Mouse (Mus musculus) C2C12 (cell line): ENCODE measurements around the gene Saal1. TPM values are rescaled to one million over a fixed set of nuclear protein-coding genes. Genes with fewer than 3 reads are reported as not detected.

Source experiments
- H3K27me3 ChIP-seq: one replicate; pipeline ENCODE4 v1.6.1; 2011; ENCODE audit not compliant: control insufficient read depth, insufficient read depth, insufficient read length
- H3K36me3 ChIP-seq: one replicate; pipeline ENCODE4 v1.6.1; 2011; ENCODE audit not compliant: control insufficient read depth, insufficient read depth
- H3K4me3 ChIP-seq: one replicate; pipeline ENCODE4 v1.5.1; 2011; ENCODE audit warnings: mild to moderate bottlenecking, control low read depth; ENCODE audit not compliant: poor library complexity, insufficient read depth, severe bottlenecking
- H3K79me2 ChIP-seq: one replicate; pipeline ENCODE4 v1.6.1; 2011; ENCODE audit not compliant: control insufficient read depth, insufficient read depth
- H3K79me3 ChIP-seq: one replicate; pipeline ENCODE4 v1.6.1; 2011; ENCODE audit warnings: low read depth, control low read depth
- H3ac ChIP-seq: one replicate; pipeline ENCODE3; 2011; ENCODE audit warnings: low read depth; ENCODE audit not compliant: control insufficient read depth, insufficient read length
- CEBPB ChIP-seq: IDR thresholded peaks from one replicate; pipeline ENCODE4 v1.6.1; 2011; ENCODE audit warnings: low read depth, mild to moderate bottlenecking, control low read depth, moderate library complexity
- CTCF ChIP-seq: IDR thresholded peaks from one replicate; pipeline ENCODE4 v1.5.1; 2011; ENCODE audit not compliant: control insufficient read depth, insufficient read depth, insufficient read length
- FOSL1 ChIP-seq: IDR thresholded peaks from one replicate; pipeline ENCODE4 v1.8.0; 2011; ENCODE audit warnings: mild to moderate bottlenecking, low read length; ENCODE audit not compliant: poor library complexity, insufficient read depth, severe bottlenecking
- MAX ChIP-seq: IDR thresholded peaks from one replicate; pipeline ENCODE4 v1.6.1; 2011; ENCODE audit warnings: mild to moderate bottlenecking, control low read depth
- MYOD1 ChIP-seq: IDR thresholded peaks from one replicate; pipeline ENCODE4 v1.6.1; 2011; ENCODE audit warnings: low read depth; ENCODE audit not compliant: control insufficient read depth, insufficient read length
- MYOG ChIP-seq: IDR thresholded peaks from one replicate; pipeline ENCODE4 v1.6.1; 2011; ENCODE audit not compliant: control insufficient read depth, insufficient read length; ENCODE audit errors: extremely low read depth
- USF1 ChIP-seq: IDR thresholded peaks from one replicate; pipeline ENCODE4 v1.6.1; 2011; ENCODE audit warnings: low read depth, mild to moderate bottlenecking, control low read depth, moderate library complexity
- polyA plus RNA-seq: library from polyadenylated mRNA; unstranded; fragments of >200 nt; fragmentation: generic; extraction: Trizol; gene quantifications from one replicate; pipeline ENCODE4 v1.2.1, GENCODE M21; 2012; ENCODE audit warnings: missing spikeins

Saal1 gene
- polyA plus RNA-seq, 1 experiment, result 17.7 TPM

DNA sequence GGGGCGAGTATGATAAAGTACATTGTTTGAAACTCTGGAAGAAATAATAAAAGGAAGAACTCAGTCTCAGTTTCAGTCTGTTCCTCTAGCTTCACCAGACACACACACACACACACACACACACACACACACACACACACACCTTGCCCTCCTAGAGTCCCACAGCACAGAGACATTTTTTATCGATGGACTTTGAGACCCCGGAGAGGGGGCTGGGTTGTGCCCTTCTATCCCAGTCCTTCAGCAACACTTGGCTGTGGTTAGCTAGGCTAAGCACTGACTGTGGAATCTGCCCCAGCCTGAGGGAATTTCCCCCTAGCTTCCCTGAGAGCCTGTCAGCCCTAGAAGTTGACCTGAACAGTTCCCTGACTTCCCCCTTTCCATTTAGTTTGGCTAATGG, 13.4 kb upstream of the Saal1 start:
- TF ChIP-seq MYOG (no peak), MAX (no peak), CTCF (no peak), CEBPB (no peak), FOSL1 (no peak), MYOD1 (no peak), USF1 (no peak)
- Histone ChIP-seq H3K79me2 (no peaks in the 10 kb centered on the region), H3K79me3 (no peaks in the 10 kb centered on the region), H3K4me3 (no peak overlapping the region), H3K36me3 (no peaks in the 10 kb centered on the region), H3K27me3 (no peaks in the 10 kb centered on the region), H3ac (no peak overlapping the region)

DNA sequence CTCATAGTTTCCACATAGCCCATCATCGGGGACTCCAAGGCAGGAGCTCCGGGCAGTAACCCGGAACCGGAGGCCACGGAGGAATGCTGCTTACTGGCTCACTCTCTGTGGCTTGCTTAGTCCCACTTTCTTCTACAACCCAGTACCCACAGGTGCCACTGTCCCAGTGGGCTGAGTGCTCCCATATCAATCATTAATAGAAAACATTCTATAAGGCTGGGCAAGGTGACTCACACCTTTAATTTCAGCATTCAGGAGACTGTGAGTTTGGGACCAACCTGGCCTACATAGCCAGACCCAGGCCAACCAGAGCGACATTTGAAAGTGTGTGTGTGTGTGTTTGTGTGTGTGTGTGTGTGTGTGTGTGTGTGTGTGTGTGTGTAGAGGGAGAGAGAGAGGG, 12.9 kb upstream of the Saal1 start:
- H3K36me3 ChIP-seq, result no peaks in the 10 kb centered on the region
- no peak for TF ChIP-seq MYOG
- TF ChIP-seq CTCF, result no peak
- TF ChIP-seq CEBPB, result no peak
- no peak for TF ChIP-seq MYOD1
- no peak for TF ChIP-seq USF1
- no peak for TF ChIP-seq MAX
- no peak for TF ChIP-seq FOSL1
- no peak overlapping the region for H3K4me3 ChIP-seq
- H3K79me2 ChIP-seq, result no peaks in the 10 kb centered on the region
- no peaks in the 10 kb centered on the region for H3K27me3 ChIP-seq
- no peak overlapping the region for H3ac ChIP-seq
- H3K79me3 ChIP-seq, result no peaks in the 10 kb centered on the region

DNA sequence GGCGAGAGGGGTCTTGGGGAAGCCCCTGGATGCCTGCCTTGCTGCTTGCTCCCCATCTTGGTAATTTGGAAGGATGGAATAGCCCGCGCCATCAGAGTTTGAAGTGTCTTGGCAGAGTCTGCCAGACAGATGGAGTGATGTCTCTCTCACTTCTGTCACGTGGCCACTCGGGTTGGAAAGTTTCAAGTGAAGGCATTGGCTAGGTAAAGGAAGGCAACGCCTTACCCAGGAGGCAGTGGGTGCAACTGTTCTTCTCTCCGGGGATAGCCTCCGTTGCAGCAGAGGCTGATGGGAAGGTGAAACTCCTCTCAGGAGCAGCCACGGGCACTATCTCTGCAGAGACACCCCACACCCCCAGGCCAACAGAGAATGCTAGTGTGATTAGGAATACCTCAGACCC, 10.0 kb upstream of the Saal1 start:
- no peak overlapping the region for H3ac ChIP-seq

DNA sequence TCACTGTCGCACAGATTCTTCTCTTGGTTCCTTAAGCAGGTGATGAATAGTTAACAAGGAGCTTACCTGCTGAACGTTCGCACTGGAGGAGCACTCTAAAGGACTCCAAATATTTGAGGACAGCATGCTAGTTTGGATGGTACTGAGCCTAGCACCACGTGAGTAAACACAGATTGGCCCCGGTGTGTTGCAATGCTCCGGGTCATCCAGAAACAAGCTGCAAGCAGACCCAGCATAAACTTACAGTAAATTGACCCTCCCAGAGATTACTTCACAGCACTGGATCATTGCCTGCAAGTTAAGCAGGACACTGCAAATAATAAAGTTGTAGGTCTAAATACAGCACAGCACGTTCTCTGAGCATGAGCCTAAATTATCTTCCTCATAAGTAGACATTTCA, 9.0 kb upstream of the Saal1 start:
- Histone ChIP-seq H3ac (no peak overlapping the region), H3K79me3 (no peaks in the 10 kb centered on the region), H3K27me3 (no peaks in the 10 kb centered on the region), H3K36me3 (no peaks in the 10 kb centered on the region), H3K4me3 (no peak overlapping the region), H3K79me2 (no peaks in the 10 kb centered on the region)
- TF ChIP-seq CTCF (no peak), MYOG (no peak), CEBPB (no peak), FOSL1 (no peak)

More for the DNA sequence above, 10.0 kb upstream of the Saal1 start:
- Histone ChIP-seq H3K27me3 (no peaks in the 10 kb centered on the region), H3K36me3 (no peaks in the 10 kb centered on the region), H3K4me3 (no peak overlapping the region), H3K79me2 (no peaks in the 10 kb centered on the region), H3K79me3 (no peaks in the 10 kb centered on the region)
- peak; percentile 49 for TF ChIP-seq USF1
- no peak for TF ChIP-seq FOSL1

DNA sequence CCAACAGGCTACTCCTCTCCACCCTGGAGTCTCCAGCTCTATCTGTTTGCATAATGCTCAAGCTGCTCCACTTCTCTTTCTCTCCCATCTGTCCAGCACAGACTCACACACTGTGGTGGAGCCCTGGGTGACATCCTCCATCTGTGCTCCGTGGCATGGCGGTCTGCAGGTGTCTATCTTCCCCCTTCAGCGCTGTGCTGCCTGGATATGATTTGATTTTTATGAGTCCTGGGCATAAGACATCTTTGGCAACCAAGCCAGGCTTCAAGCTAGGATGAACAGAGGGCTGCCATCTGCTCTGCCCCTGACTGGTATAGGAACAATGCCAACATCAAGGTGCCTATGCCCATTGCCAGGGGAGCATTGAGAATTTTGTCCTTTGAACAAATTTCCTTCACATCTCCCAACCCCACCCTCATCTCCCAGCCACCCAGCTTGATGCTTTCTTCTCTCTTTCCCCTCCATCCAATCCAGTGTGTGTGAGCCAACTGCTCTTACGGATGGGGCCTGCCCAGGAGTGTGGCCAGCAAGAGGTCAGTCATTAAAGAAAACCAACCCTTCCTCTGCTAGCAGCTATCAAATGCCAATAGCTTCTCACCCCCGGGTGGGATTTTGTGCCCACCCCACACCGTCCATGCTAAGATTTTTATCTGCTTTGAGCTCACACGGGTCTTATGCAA, 8.3 kb upstream of the Saal1 start:
- Histone ChIP-seq H3K79me2 (no peaks in the 10 kb centered on the region), H3ac (no peak overlapping the region), H3K27me3 (no peaks in the 10 kb centered on the region), H3K36me3 (no peaks in the 10 kb centered on the region), H3K79me3 (no peaks in the 10 kb centered on the region), H3K4me3 (no peak overlapping the region)
- TF ChIP-seq CTCF (no peak), MYOD1 (no peak), USF1 (no peak), MYOG (no peak), FOSL1 (no peak), CEBPB (no peak), MAX (no peak)

DNA sequence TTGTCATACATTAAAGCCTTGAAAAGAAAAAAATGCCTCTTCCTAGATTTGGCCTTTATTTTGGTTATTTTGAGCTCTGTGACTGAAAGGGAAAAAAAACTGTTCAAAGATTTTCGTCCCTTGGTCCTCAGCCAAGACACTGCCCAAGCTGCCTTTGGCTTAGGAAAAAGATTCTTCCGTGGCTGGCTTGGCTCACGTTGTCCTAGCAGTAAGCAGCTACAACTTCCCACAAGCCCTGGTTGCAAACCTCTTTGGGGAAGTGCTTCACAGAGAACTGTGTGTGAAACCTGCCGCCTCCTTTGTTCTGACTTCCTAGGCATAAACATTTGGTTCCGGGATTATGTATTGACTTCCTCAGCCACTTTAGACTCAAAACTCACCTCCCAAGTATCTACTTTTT, 6.4 kb upstream of the Saal1 start:
- Histone ChIP-seq H3K79me2 (no peaks in the 10 kb centered on the region), H3ac (no peak overlapping the region), H3K79me3 (no peaks in the 10 kb centered on the region), H3K36me3 (no peaks in the 10 kb centered on the region), H3K4me3 (no peak overlapping the region), H3K27me3 (no peaks in the 10 kb centered on the region)
- TF ChIP-seq FOSL1 (no peak), USF1 (no peak), MYOG (no peak), MYOD1 (no peak), CEBPB (no peak), CTCF (no peak), MAX (no peak)
